Mouse (Mus musculus) MEL (cell line): Measurements from ENCODE around the gene Mrpl42. TPM values are rescaled to one million over a fixed set of nuclear protein-coding genes. Genes with fewer than 3 reads are reported as not detected.

Experiments
- DNase-seq: peaks from one replicate; pipeline ENCODE4 v3.0.0; 2011; ENCODE audit warnings: low read depth, low spot score
- H3K27ac ChIP-seq: 2 replicates; pipeline ENCODE4 v1.5.1; 2012; ENCODE audit warnings: low read depth, mild to moderate bottlenecking, control low read depth, low read length, moderate library complexity; ENCODE audit not compliant: control insufficient read depth
- H3K27me3 ChIP-seq, 2 experiments: fragments of 150-350 bp in 1 of 2; sonication (generic) in 1 of 2; 2 replicates each; pipeline ENCODE4 v1.6.1; 2012; ENCODE audit warnings: low read length in 2 of 2, mild to moderate bottlenecking in 2 of 2, improper control_type of control experiment in 1 of 2, moderate library complexity in 1 of 2; ENCODE audit not compliant: insufficient read depth in 2 of 2, control insufficient read depth in 1 of 2
- H3K36me3 ChIP-seq, 2 experiments: 2 replicates each; pipeline ENCODE4 v1.6.1; 2012 to 2014; ENCODE audit warnings: low read length in 2 of 2, improper control_type of control experiment in 1 of 2, inconsistent platforms in 1 of 2, mild to moderate bottlenecking in 1 of 2; ENCODE audit not compliant: insufficient read depth in 2 of 2, control insufficient read depth in 1 of 2
- H3K4me1 ChIP-seq, 2 experiments: fragments of 150-350 bp in 1 of 2; sonication (generic) in 1 of 2; 2 replicates each; pipeline ENCODE4 v1.6.1; 2012; ENCODE audit warnings: low read length in 2 of 2, improper control_type of control experiment in 1 of 2, mild to moderate bottlenecking in 1 of 2; ENCODE audit not compliant: insufficient read depth in 2 of 2, control insufficient read depth in 1 of 2
- H3K4me3 ChIP-seq, 2 experiments: fragments of 150-350 bp in 1 of 2; sonication (generic) in 1 of 2; 2 replicates each; pipeline ENCODE4 v1.5.1; 2012; ENCODE audit warnings: low read depth in 2 of 2, low read length in 2 of 2, mild to moderate bottlenecking in 2 of 2, moderate library complexity in 2 of 2, control low read depth in 1 of 2, improper control_type of control experiment in 1 of 2; ENCODE audit not compliant: control insufficient read depth in 1 of 2, insufficient read depth in 1 of 2
- H3K79me2 ChIP-seq: 2 replicates; pipeline ENCODE4 v1.6.1; 2012; ENCODE audit warnings: mild to moderate bottlenecking, low read length, moderate library complexity; ENCODE audit not compliant: control insufficient read depth, poor library complexity, insufficient read depth
- H3K9ac ChIP-seq: 2 replicates; pipeline ENCODE4 v1.6.1; 2012; ENCODE audit warnings: low read depth, mild to moderate bottlenecking, control low read depth, low read length, moderate library complexity; ENCODE audit not compliant: control insufficient read depth, poor library complexity, severe bottlenecking
- H3K9me3 ChIP-seq: fragments of 150-350 bp; sonication (generic); replicated peaks from 2 replicates; pipeline ENCODE4 v1.6.1; 2012; ENCODE audit warnings: mild to moderate bottlenecking, low read length, improper control_type of control experiment, moderate library complexity; ENCODE audit not compliant: insufficient read depth
- CTCF ChIP-seq, 3 experiments: IDR thresholded peaks in 2 of 3; conservative IDR thresholded peaks in 1 of 3; 2 replicates each; pipeline ENCODE4 v1.5.1; 2011 to 2012; ENCODE audit warnings: low read length in 3 of 3, low read depth in 2 of 3, mild to moderate bottlenecking in 2 of 3, improper control_type of control experiment in 1 of 3, inconsistent platforms in 1 of 3, mixed read lengths in 1 of 3, moderate library complexity in 1 of 3; ENCODE audit not compliant: control insufficient read depth in 1 of 3, insufficient read depth in 1 of 3, poor library complexity in 1 of 3, severe bottlenecking in 1 of 3
- EP300 ChIP-seq, 2 experiments: IDR thresholded peaks; 2 replicates each; pipeline ENCODE4 v1.6.1; 2011; ENCODE audit warnings: improper control_type of control experiment in 2 of 2, low read length in 2 of 2, low read depth in 1 of 2, mild to moderate bottlenecking in 1 of 2
- GABPA ChIP-seq: IDR thresholded peaks from 2 replicates; pipeline ENCODE4 v1.6.1; 2012; ENCODE audit warnings: low read depth, mild to moderate bottlenecking, inconsistent platforms, low read length, improper control_type of control experiment, moderate library complexity
- HCFC1 ChIP-seq: IDR thresholded peaks from 2 replicates; pipeline ENCODE4 v1.6.1; 2012; ENCODE audit warnings: low read depth, mild to moderate bottlenecking, inconsistent platforms, low read length, improper control_type of control experiment, moderate library complexity
- JUND ChIP-seq: IDR thresholded peaks from 2 replicates; pipeline ENCODE4 v1.6.1; 2011; ENCODE audit warnings: low read depth, mild to moderate bottlenecking, improper control_type of control experiment, low read length
- MAFK ChIP-seq: IDR thresholded peaks from 2 replicates; pipeline ENCODE4 v1.6.1; 2011; ENCODE audit warnings: low read depth, mild to moderate bottlenecking, low read length, improper control_type of control experiment, borderline replicate concordance
- MAX ChIP-seq: IDR thresholded peaks from 2 replicates; pipeline ENCODE4 v1.6.1; 2011; ENCODE audit warnings: low read length, improper control_type of control experiment
- MYC ChIP-seq: IDR thresholded peaks from 2 replicates; pipeline ENCODE4 v1.6.1; 2011; ENCODE audit warnings: low read depth, mild to moderate bottlenecking, low read length, improper control_type of control experiment, moderate library complexity
- NRF1 ChIP-seq: IDR thresholded peaks from 2 replicates; pipeline ENCODE4 v1.6.1; 2014; ENCODE audit warnings: low read depth, mild to moderate bottlenecking, inconsistent platforms, low read length, improper control_type of control experiment, moderate library complexity; ENCODE audit not compliant: poor library complexity, insufficient read depth, severe bottlenecking
- SMC3 ChIP-seq: IDR thresholded peaks from 2 replicates; pipeline ENCODE4 v1.6.1; 2011; ENCODE audit warnings: low read depth, low read length, improper control_type of control experiment
- UBTF ChIP-seq: IDR thresholded peaks from 2 replicates; pipeline ENCODE4 v1.6.1; 2012; ENCODE audit warnings: low read depth, mild to moderate bottlenecking, inconsistent platforms, low read length, improper control_type of control experiment, moderate library complexity, borderline replicate concordance; ENCODE audit not compliant: insufficient read depth
- USF2 ChIP-seq, 2 experiments: IDR thresholded peaks; 2 replicates each; pipeline ENCODE4 v1.6.1; 2011 to 2012; ENCODE audit warnings: improper control_type of control experiment in 2 of 2, low read length in 2 of 2, borderline replicate concordance in 1 of 2, inconsistent platforms in 1 of 2, low read depth in 1 of 2, mild to moderate bottlenecking in 1 of 2; ENCODE audit not compliant: insufficient read depth in 1 of 2
- ZC3H11A ChIP-seq: IDR thresholded peaks from 2 replicates; pipeline ENCODE4 v1.6.1; 2012; ENCODE audit warnings: low read depth, mild to moderate bottlenecking, inconsistent platforms, low read length, improper control_type of control experiment
- ZKSCAN1 ChIP-seq: IDR thresholded peaks from 2 replicates; pipeline ENCODE4 v1.6.1; 2012; ENCODE audit warnings: low read depth, mild to moderate bottlenecking, inconsistent platforms, low read length, improper control_type of control experiment, moderate library complexity
- ZMIZ1 ChIP-seq: IDR thresholded peaks from 2 replicates; pipeline ENCODE4 v1.6.1; 2012; ENCODE audit warnings: low read depth, mild to moderate bottlenecking, inconsistent platforms, low read length, improper control_type of control experiment, moderate library complexity
- ZNF384 ChIP-seq: IDR thresholded peaks from 2 replicates; pipeline ENCODE4 v1.6.1; 2012; ENCODE audit warnings: low read depth, mild to moderate bottlenecking, inconsistent platforms, low read length, improper control_type of control experiment
- polyA plus RNA-seq, 2 experiments: library from polyadenylated mRNA; stranded (reverse) in 1 of 2; unstranded in 1 of 2; fragments of >175 nt in 1 of 2; fragments of >200 nt in 1 of 2; gene quantifications; 2 replicates each; pipeline versions ENCODE4 v1.2.1 to v1.2.4; 2012; ENCODE audit warnings: low replicate concordance in 2 of 2, low read depth in 1 of 2; ENCODE audit not compliant: insufficient read length in 2 of 2, insufficient read depth in 1 of 2, missing spikeins in 1 of 2
- total RNA-seq: library from RNA; depleted of rRNA; stranded (reverse); fragments of 300-350 nt; gene quantifications from 2 replicates; pipeline ENCODE4 v1.2.3, GENCODE M21; 2012

Gene Mrpl42
- total and polyA plus RNA-seq, 3 experiments, result 187 to 1,026 (median 298) TPM

DNA sequence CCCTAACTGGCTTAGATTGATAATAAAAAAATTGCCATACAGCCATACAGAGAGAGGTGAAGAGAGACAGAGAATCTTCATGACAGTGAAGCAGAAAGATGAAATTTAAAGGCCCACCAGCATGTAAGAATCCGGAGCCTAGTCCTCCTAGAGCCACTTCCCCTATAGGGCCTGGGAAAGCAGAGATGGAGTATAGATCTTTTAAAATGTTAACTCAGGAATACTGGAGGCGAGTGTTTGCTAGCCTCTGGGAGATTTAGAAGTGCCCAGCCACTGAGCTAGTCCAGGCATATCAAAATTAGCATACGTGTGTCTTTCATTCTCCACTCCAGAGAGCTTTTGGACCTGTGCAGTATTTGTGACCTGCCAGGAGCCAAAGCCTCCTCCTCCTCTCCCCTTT lies 7.5 kb upstream of the Mrpl42 start:
- Histone ChIP-seq H3K9ac (no peak overlapping the region), H3K4me3 (no peak overlapping the region), H3K36me3 (peaks cover 0 to 8% of the 10 kb centered on the region in 2 experiments; a peak in 2 of 4 replicates), H3K9me3 (no peaks in the 10 kb centered on the region), H3K27me3 (no peaks in the 10 kb centered on the region), H3K79me2 (peaks cover under 1% of the 10 kb centered on the region; the same call in 1 of the 2 replicates), H3K27ac (no peak overlapping the region), H3K4me1 (peaks cover under 1 to 13% of the 10 kb centered on the region in 2 experiments; a peak in 3 of 4 replicates)
- DNase-seq, result no peak
- no peak for TF ChIP-seq ZC3H11A
- TF ChIP-seq UBTF, result no peak
- no peak for TF ChIP-seq SMC3
- no peak for TF ChIP-seq MAX
- no peak for TF ChIP-seq EP300 (IDR thresholded peaks at IDR 0.05; ENCODE audit: low read depth in 1 of 2, low read length in 2 of 2)
- no peak for TF ChIP-seq MYC
- no peak for TF ChIP-seq MAFK
- no peak for TF ChIP-seq ZNF384
- TF ChIP-seq CTCF (IDR thresholded peaks at IDR 0.05 in 2 of 3, conservative IDR thresholded peaks at IDR 0.05 in 1 of 3; ENCODE audit: control insufficient read depth in 1 of 3, insufficient read depth in 1 of 3, low read depth in 2 of 3, low read length in 3 of 3, poor library complexity in 1 of 3, severe bottlenecking in 1 of 3), result no peak
- no peak for TF ChIP-seq ZKSCAN1
- no peak for TF ChIP-seq ZMIZ1
- TF ChIP-seq GABPA, result no peak
- TF ChIP-seq JUND, result no peak
- no peak for TF ChIP-seq HCFC1

DNA sequence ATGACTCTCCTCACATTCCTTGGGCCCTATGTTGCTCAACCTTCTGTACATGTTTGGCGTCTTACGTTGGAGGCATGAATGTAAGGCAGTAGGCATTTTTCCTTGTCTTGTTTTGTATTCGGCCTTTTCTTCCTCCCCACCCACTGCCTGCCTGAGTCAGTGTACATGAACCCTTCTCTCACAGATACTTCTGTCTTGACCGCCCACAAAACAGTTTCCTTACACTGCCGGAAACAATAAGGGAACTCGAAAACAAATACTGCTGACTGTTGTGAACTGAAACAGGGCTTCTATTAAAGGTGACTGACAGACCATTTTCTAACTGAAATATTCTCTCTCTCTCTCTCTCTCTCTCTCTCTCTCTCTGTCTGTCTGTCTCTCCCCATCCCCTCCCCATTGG lies 7.1 kb upstream of the Mrpl42 start:
- Histone ChIP-seq H3K27me3 (no peaks in the 10 kb centered on the region), H3K36me3 (peaks cover 0 to 9% of the 10 kb centered on the region in 2 experiments; a peak in 2 of 4 replicates), H3K79me2 (no peaks in the 10 kb centered on the region), H3K9ac (no peak overlapping the region), H3K9me3 (no peaks in the 10 kb centered on the region)
- no peak for DNase-seq
- no peak for TF ChIP-seq USF2 (IDR thresholded peaks at IDR 0.05; ENCODE audit: borderline replicate concordance in 1 of 2, insufficient read depth in 1 of 2, low read depth in 1 of 2, low read length in 2 of 2)
- TF ChIP-seq NRF1, result no peak
- TF ChIP-seq ZKSCAN1, result no peak
- TF ChIP-seq, all 39 proteins: peak for 0
- peaks cover 3 to 10% of the 10 kb centered on the region in 2 experiments; a peak in 3 of 4 replicates for H3K4me1 ChIP-seq
- no peak overlapping the region for H3K4me3 ChIP-seq
- no peak overlapping the region for H3K27ac ChIP-seq
